Mouse (Mus musculus): ENCODE data around the gene Ntm. TPM values are rescaled to one million over a fixed set of nuclear protein-coding genes. Genes with fewer than 3 reads are reported as not detected.
A peak's percentile ranks its signal among the peaks of the same experiment; 100 is the strongest.

Ntm gene
- polyA plus RNA-seq, 1 experiment from 2014 or later = 125 TPM

- Histone ChIP-seq H3K27me3 (no peaks in the 10 kb centered on the region), H3K4me2 (replicated peaks) (no peak overlapping the region), H3K27ac (0 out of 2 replicates have a peak overlapping the region, but pooled peaks have one; percentile 55), H3K4me3 (replicated peaks) (no peak overlapping the region), H3K36me3 (no peaks in the 10 kb centered on the region), H3K9me3 (no peaks in the 10 kb centered on the region), H3K4me1 (replicated peaks) (peaks cover 34% of the 10 kb centered on the region), H3K9ac (replicated peaks) (no peak overlapping the region)
- peak; percentile 62; the same call in 1 of the 2 replicates for ATAC-seq
- 23% methylated on average over 3 of the region's 3 CpGs for WGBS
Observed at GRCm38 (mm10) chr9:29317623-29318022, 645.3 kb downstream of the Ntm start.

DNA sequence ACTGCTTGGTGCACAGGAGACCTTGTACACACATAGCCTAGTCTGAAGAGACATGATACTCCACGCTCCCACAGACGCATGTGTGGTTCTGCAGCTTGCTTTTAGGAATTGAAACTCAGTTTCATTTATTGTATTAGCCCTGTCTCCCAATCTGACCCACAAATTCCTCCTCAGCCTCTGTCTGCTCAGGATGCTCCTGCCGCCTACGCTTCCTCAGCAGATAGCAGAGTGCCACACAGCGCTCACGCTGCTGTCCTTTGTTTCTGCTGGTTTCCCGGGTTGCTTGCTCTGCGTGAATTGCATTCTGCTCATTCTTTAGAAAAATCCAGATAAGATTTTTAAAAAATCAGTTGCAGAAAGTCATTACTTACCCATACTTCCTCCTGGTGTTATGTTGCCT lies 647.1 kb downstream of the Ntm start:
- H3K9me3 ChIP-seq = no peaks in the 10 kb centered on the region
- no peak overlapping the region for H3K4me2 ChIP-seq (replicated peaks)
- peaks cover 34% of the 10 kb centered on the region for H3K4me1 ChIP-seq (replicated peaks)
- H3K27ac ChIP-seq = peak overlapping the region; percentile 55
- H3K27me3 ChIP-seq = no peaks in the 10 kb centered on the region
- H3K36me3 ChIP-seq = no peaks in the 10 kb centered on the region
- peak overlapping the region; percentile 29; the same call in 1 of the 2 replicates for H3K9ac ChIP-seq (replicated peaks)
- peak; percentile 73; the same call in 1 of the 2 replicates for ATAC-seq
- 22% methylated on average over 8 of the region's 8 CpGs for WGBS
- no peak overlapping the region for H3K4me3 ChIP-seq (replicated peaks)

DNA sequence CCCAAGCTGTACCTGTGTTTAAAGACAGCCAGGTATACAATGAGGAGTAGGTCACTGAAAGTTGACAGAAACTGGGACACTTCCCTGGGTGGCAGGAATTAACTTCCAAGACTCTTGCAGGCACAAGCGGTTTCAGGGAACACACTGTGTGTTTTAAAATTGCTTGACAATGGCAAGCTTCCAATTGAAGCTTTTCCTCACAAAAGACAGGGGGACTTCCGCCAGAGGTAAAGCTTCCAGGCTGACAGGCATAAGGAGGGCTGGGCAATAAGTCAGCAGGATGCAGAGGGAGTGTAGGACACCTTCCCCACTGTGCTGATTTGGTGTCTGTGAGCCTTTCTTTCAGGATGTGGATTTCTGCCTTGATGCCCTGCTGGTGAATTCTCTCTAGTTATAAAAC lies 656.0 kb downstream of the Ntm start:
- H3K27ac ChIP-seq = no peak overlapping the region
- 6% methylated on average over 2 of the region's 2 CpGs for WGBS
- no peaks in the 10 kb centered on the region for H3K9me3 ChIP-seq
- no peaks in the 10 kb centered on the region for H3K36me3 ChIP-seq
- H3K27me3 ChIP-seq = no peaks in the 10 kb centered on the region
- H3K4me2 ChIP-seq (replicated peaks) = no peak overlapping the region
- no peak overlapping the region for H3K9ac ChIP-seq (replicated peaks)
- no peak for ATAC-seq
- H3K4me1 ChIP-seq (replicated peaks) = peaks cover 13% of the 10 kb centered on the region; the same call in 1 of the 2 replicates
- no peak overlapping the region for H3K4me3 ChIP-seq (replicated peaks)

DNA sequence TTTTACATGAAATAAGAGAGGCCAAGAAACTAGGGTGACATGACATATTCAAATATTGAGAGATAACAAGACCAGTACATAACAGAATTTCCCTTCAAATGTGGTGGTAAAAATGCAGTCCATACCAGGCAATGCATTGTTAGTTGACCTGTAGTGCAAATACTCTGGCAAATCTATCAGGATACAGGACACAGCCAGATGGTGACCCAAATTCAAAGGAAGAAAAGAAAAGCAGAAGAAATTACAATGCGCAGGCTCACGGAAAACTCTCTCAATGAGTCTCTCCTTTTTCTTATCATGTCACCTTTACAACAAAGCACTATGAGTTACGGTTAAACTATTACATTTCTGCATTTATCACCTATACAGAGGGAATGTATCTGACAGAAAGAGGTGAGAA lies 664.6 kb downstream of the Ntm start:
- no peaks in the 10 kb centered on the region for H3K4me1 ChIP-seq (replicated peaks)
- no peak for ATAC-seq

GRCm38 (mm10) chr9:29296752-29297151 lies 666.2 kb downstream of the Ntm start:
- no peak overlapping the region for H3K27ac ChIP-seq
- no peak overlapping the region for H3K9ac ChIP-seq (replicated peaks)
- no peaks in the 10 kb centered on the region for H3K36me3 ChIP-seq
- WGBS = 92% methylated on average over 3 of the region's 3 CpGs
- H3K4me1 ChIP-seq (replicated peaks) = no peaks in the 10 kb centered on the region
- no peak overlapping the region for H3K4me2 ChIP-seq (replicated peaks)
- ATAC-seq = no peak
- H3K27me3 ChIP-seq = no peaks in the 10 kb centered on the region
- no peak overlapping the region for H3K4me3 ChIP-seq (replicated peaks)
- no peaks in the 10 kb centered on the region for H3K9me3 ChIP-seq

More for the DNA sequence above, 664.6 kb downstream of the Ntm start:
- Histone ChIP-seq H3K36me3 (no peaks in the 10 kb centered on the region), H3K27me3 (no peaks in the 10 kb centered on the region), H3K4me2 (replicated peaks) (no peak overlapping the region), H3K27ac (no peak overlapping the region), H3K9ac (replicated peaks) (no peak overlapping the region), H3K9me3 (no peaks in the 10 kb centered on the region), H3K4me3 (replicated peaks) (no peak overlapping the region)
- 77% methylated on average over 3 of the region's 3 CpGs for WGBS

DNA sequence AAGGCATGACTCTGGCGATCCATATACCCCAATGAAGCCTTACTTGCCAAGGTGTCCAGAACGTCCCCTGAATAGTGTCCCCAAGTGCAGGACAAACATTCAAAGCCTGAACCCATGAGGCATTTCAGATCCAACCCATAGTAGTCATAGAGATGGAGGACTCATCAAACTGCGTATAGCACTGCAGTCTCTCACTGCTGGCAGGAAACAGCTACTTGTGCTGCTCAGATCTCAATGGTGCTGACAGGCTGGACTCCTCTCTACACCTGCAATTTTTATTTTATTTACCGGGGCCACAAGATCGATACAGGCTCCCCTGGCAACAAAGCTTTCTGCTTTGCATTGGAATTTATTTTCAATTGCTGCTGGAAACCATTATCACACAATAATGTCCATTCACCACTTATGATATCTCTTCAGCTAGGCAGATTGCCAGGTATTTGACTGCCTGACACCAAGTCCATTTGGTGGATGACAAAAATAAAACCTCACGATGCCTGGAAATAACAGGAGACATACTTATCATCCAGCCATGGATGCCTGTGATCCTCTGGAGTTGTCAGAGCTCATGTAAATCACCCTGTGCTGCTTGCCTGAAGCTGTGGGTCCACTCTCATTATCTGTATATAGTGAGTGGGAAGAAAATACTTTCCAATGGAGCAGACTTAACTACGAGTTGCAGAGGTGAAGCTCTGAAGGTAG lies 674.8 kb downstream of the Ntm start:
- Histone ChIP-seq H3K4me3 (replicated peaks) (no peak overlapping the region), H3K27ac (no peak overlapping the region), H3K9me3 (no peaks in the 10 kb centered on the region), H3K4me1 (replicated peaks) (0 out of 2 replicates have a peak, but pooled peaks cover 6% of the 10 kb centered on the region), H3K9ac (replicated peaks) (no peak overlapping the region), H3K36me3 (no peaks in the 10 kb centered on the region), H3K4me2 (replicated peaks) (no peak overlapping the region), H3K27me3 (no peaks in the 10 kb centered on the region)
- ATAC-seq = no peak
- 85% methylated on average over 7 of the region's 7 CpGs for WGBS

- no peak overlapping the region for H3K4me2 ChIP-seq (replicated peaks)
- no peaks in the 10 kb centered on the region for H3K9me3 ChIP-seq
- H3K36me3 ChIP-seq = no peaks in the 10 kb centered on the region
- 0 out of 2 replicates have a peak, but pooled peaks cover 6% of the 10 kb centered on the region for H3K4me1 ChIP-seq (replicated peaks)
- no peak for ATAC-seq
- no peak overlapping the region for H3K4me3 ChIP-seq (replicated peaks)
- no peaks in the 10 kb centered on the region for H3K27me3 ChIP-seq
- no peak overlapping the region for H3K9ac ChIP-seq (replicated peaks)
- 0 out of 2 replicates have a peak overlapping the region, but pooled peaks have one; percentile 35 for H3K27ac ChIP-seq
Observed at GRCm38 (mm10) chr9:29285144-29285543, 677.8 kb downstream of the Ntm start.

DNA sequence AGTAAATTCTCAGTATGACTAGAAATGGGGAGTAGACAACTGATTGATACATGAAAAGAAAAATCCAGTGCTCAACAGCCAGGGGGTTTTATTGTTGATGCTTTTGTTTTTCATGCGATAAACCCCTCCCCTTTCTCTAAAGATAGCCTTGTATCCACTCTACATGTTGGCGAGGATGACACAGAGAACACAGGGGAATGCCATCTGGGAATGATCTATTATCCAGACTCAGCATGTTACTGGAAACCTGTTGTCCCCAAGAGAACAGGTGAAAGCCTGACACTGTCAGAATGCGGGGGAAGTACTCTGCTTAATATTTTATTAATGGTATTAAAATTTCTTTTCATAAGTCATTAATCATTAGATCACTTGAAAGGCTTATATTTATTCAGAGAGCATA lies 690.1 kb downstream of the Ntm start:
- WGBS = 75% methylated on average over 3 of the region's 3 CpGs

DNA sequence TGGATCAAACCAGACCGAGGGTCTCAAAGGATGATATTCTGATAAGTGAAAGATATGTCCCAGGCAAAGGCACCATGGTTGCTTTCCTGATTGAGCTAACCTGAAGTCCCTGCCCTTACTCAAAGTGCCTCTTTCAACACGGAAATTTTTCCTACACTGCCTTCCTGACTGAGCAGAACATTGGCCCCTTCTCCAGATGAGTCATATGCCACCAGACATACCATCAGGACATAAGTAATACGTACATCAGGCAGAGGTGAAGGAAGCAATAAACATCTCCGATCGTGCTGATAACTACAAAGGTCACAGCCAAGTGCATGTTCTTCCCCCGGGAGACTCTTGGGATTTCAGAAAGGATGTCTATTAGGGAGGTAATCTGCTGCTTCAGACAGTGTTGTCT lies 693.0 kb downstream of the Ntm start:
- no peaks in the 10 kb centered on the region for H3K9me3 ChIP-seq
- peaks cover 23% of the 10 kb centered on the region for H3K4me1 ChIP-seq (replicated peaks)
- no peak overlapping the region for H3K9ac ChIP-seq (replicated peaks)
- WGBS = 88% methylated on average over 6 of the region's 6 CpGs
- no peak overlapping the region for H3K4me3 ChIP-seq (replicated peaks)
- ATAC-seq = no peak
- no peak overlapping the region for H3K27ac ChIP-seq
- H3K36me3 ChIP-seq = no peaks in the 10 kb centered on the region
- H3K4me2 ChIP-seq (replicated peaks) = no peak overlapping the region
- H3K27me3 ChIP-seq = no peaks in the 10 kb centered on the region

More for the DNA sequence above, 690.1 kb downstream of the Ntm start:
- H3K9me3 ChIP-seq = no peaks in the 10 kb centered on the region
- no peak for ATAC-seq
- H3K4me1 ChIP-seq (replicated peaks) = peaks cover 8% of the 10 kb centered on the region
- H3K4me2 ChIP-seq (replicated peaks) = no peak overlapping the region
- H3K27me3 ChIP-seq = no peaks in the 10 kb centered on the region
- H3K9ac ChIP-seq (replicated peaks) = no peak overlapping the region
- no peak overlapping the region for H3K27ac ChIP-seq
- no peak overlapping the region for H3K4me3 ChIP-seq (replicated peaks)
- H3K36me3 ChIP-seq = no peaks in the 10 kb centered on the region

DNA sequence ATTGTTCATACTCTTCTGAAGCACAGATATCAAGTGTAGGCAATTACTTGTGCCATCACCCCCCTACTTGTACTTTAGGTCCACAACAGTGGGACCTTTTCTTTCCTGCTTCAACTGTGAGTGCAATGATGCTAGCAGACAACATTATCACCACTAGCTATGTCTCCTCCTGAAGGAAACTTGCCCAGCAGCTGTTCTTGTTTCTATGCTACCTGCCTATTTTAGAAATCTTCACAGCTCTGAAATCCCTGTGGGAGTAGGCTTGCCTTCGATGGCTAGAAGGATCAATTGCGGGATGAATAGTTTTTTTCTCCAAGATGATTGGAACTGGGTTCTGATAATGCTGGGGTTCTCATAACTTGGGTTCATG lies 693.7 kb downstream of the Ntm start:
- 96% methylated on average over 2 of the region's 2 CpGs for WGBS
- no peak for ATAC-seq
- no peak overlapping the region for H3K27ac ChIP-seq
- H3K27me3 ChIP-seq = no peaks in the 10 kb centered on the region
- peaks cover 24% of the 10 kb centered on the region for H3K4me1 ChIP-seq (replicated peaks)
- no peaks in the 10 kb centered on the region for H3K9me3 ChIP-seq
- H3K9ac ChIP-seq (replicated peaks) = no peak overlapping the region
- no peak overlapping the region for H3K4me2 ChIP-seq (replicated peaks)
- H3K4me3 ChIP-seq (replicated peaks) = no peak overlapping the region
- no peaks in the 10 kb centered on the region for H3K36me3 ChIP-seq

GRCm38 (mm10) chr9:29268583-29269276 lies 694.2 kb downstream of the Ntm start:
- 79% methylated on average over 10 of the region's 10 CpGs for WGBS
- Histone ChIP-seq H3K27me3 (no peaks in the 10 kb centered on the region), H3K4me2 (replicated peaks) (no peak overlapping the region), H3K27ac (no peak overlapping the region), H3K4me3 (replicated peaks) (no peak overlapping the region), H3K4me1 (replicated peaks) (peaks cover 24% of the 10 kb centered on the region), H3K9me3 (no peaks in the 10 kb centered on the region), H3K36me3 (no peaks in the 10 kb centered on the region), H3K9ac (replicated peaks) (no peak overlapping the region)
- ATAC-seq = no peak

GRCm38 (mm10) chr9:29267663-29268062 lies 695.3 kb downstream of the Ntm start:
- Histone ChIP-seq H3K4me3 (replicated peaks) (no peak overlapping the region), H3K27me3 (no peaks in the 10 kb centered on the region), H3K36me3 (no peaks in the 10 kb centered on the region), H3K4me1 (replicated peaks) (peaks cover 24% of the 10 kb centered on the region), H3K9me3 (no peaks in the 10 kb centered on the region), H3K4me2 (replicated peaks) (no peak overlapping the region), H3K27ac (peak overlapping the region; percentile 59), H3K9ac (replicated peaks) (no peak overlapping the region)
- WGBS = 42% methylated on average over 3 of the region's 3 CpGs
- ATAC-seq = 0 out of 2 replicates have a peak, but pooled peaks have one; percentile 11
